Mouse (Mus musculus) megakaryocyte-erythroid progenitor cell, adult 5-6 weeks (primary cell): Measurements from ENCODE around the gene Tnp2. TPM values are rescaled to one million over a fixed set of nuclear protein-coding genes. Genes with fewer than 3 reads are reported as not detected.

ENCODE experiments used
- total RNA-seq, 2 experiments: library from RNA; stranded (forward) in 1 of 2; stranded (reverse) in 1 of 2; fragments of 200-1000, 215-1000 nt in 1 of 2; fragments of >200 nt in 1 of 2; fragmentation: Nextera tagmentation in 1 of 2; gene quantifications; 2 replicates each; pipeline ENCODE4 v1.2.3; 2014 to 2017

Gene Tnp2
- total RNA-seq, 2 experiments from 2014 or later = not detected

Other genes starting within 250 kb of the Tnp2 start
- 12.5 and 13.2 TPM in 2 replicates for gene Dexi, start 245.6 kb downstream of the Tnp2 start, total RNA-seq (2014; fragmentation: Nextera tagmentation)
- gene Dexi, start 245.6 kb downstream of the Tnp2 start, total RNA-seq (2017) = 1.8 and 3.2 TPM in 2 replicates
- 13.2 and 20.9 TPM in 2 replicates for gene Clec16a, start 243.3 kb downstream of the Tnp2 start, total RNA-seq (2014; fragmentation: Nextera tagmentation)
- gene Clec16a, start 243.3 kb downstream of the Tnp2 start, total RNA-seq (2017) = 6.3 and 13.6 TPM in 2 replicates
- gene Socs1, start 3.1 kb downstream of the Tnp2 start, total RNA-seq (2014; fragmentation: Nextera tagmentation) = 0.39 and 1.4 TPM in 2 replicates
- gene Socs1, start 3.1 kb downstream of the Tnp2 start, total RNA-seq (2017) = 0.80 and 1.1 TPM in 2 replicates
- not detected in 2 replicates for gene Prm3, start 2.3 kb upstream of the Tnp2 start, total RNA-seq (2014; fragmentation: Nextera tagmentation)
- not detected in 2 replicates for gene Prm3, start 2.3 kb upstream of the Tnp2 start, total RNA-seq (2017)
- not detected in 2 replicates for gene Prm2, start 7.5 kb upstream of the Tnp2 start, total RNA-seq (2014; fragmentation: Nextera tagmentation)
- not detected in 2 replicates for gene Prm2, start 7.5 kb upstream of the Tnp2 start, total RNA-seq (2017)
- not detected in 2 replicates for gene Prm1, start 17.2 kb upstream of the Tnp2 start, total RNA-seq (2014; fragmentation: Nextera tagmentation)
- not detected in 2 replicates for gene Prm1, start 17.2 kb upstream of the Tnp2 start, total RNA-seq (2017)
- gene Gm11172, start 24.3 kb upstream of the Tnp2 start, total RNA-seq (2014; fragmentation: Nextera tagmentation) = not detected in 2 replicates
- gene Gm11172, start 24.3 kb upstream of the Tnp2 start, total RNA-seq (2017) = not detected in 2 replicates
- 1.3 and 6.6 TPM in 2 replicates for gene Rmi2, start 46.4 kb upstream of the Tnp2 start, total RNA-seq (2014; fragmentation: Nextera tagmentation)
- 4.7 and 5.5 TPM in 2 replicates for gene Rmi2, start 46.4 kb upstream of the Tnp2 start, total RNA-seq (2017)